Mouse (Mus musculus): ENCODE measurements around the gene Tor3a. TPM values are rescaled to one million over a fixed set of nuclear protein-coding genes. Genes with fewer than 3 reads are reported as not detected.

Gene Tor3a
- total and polyA plus RNA-seq, 2 experiments = 3.9 to 4.4 TPM

- DNase-seq (ENCODE audit: extremely low read depth, low read depth, low spot score) = peak; percentile 45
- peak overlapping the region; percentile 17 for H3K27ac ChIP-seq (replicated peaks; ENCODE audit: insufficient read depth, low read depth, low read length)
- peaks cover 3% of the 10 kb centered on the region; the same call in 1 of the 2 replicates for H3K36me3 ChIP-seq (ENCODE audit: control insufficient read depth, insufficient read depth, low read length)
- H3K4me3 ChIP-seq (ENCODE audit: insufficient read depth, low read depth, low read length) = peak overlapping the region; percentile 72
- peaks cover 5% of the 10 kb centered on the region for H3K4me1 ChIP-seq (ENCODE audit: control insufficient read depth, insufficient read depth, low read length)
- no peak for TF ChIP-seq CTCF (IDR thresholded peaks at IDR 0.05; ENCODE audit: low read depth, low read length)
- no peak for TF ChIP-seq POLR2A (IDR thresholded peaks at IDR 0.05; ENCODE audit: extremely low read depth, insufficient read depth, low read length)
- H3K9ac ChIP-seq (ENCODE audit: low read depth, low read length) = peak overlapping the region; percentile 69
- H3K27me3 ChIP-seq (ENCODE audit: control insufficient read depth, insufficient read depth, low read length) = no peaks in the 10 kb centered on the region
- H3K79me2 ChIP-seq (ENCODE audit: control insufficient read depth, insufficient read depth, low read length) = no peaks in the 10 kb centered on the region
- WGBS = under 1% methylated on average over 29 of the region's 29 CpGs
Measured at GRCm38 (mm10) chr1:156673476-156674194, 521 bp downstream of the Tor3a start.

- TF ChIP-seq CTCF (IDR thresholded peaks at IDR 0.05; ENCODE audit: low read depth, low read length) (no peak), POLR2A (IDR thresholded peaks at IDR 0.05; ENCODE audit: extremely low read depth, insufficient read depth, low read length) (no peak)
- H3K79me2 ChIP-seq (ENCODE audit: control insufficient read depth, insufficient read depth, low read length) = no peaks in the 10 kb centered on the region
- peak; percentile 31 for DNase-seq (ENCODE audit: extremely low read depth, low read depth, low spot score)
- peaks cover 3% of the 10 kb centered on the region; the same call in 1 of the 2 replicates for H3K36me3 ChIP-seq (ENCODE audit: control insufficient read depth, insufficient read depth, low read length)
- peaks cover 5% of the 10 kb centered on the region for H3K4me1 ChIP-seq (ENCODE audit: control insufficient read depth, insufficient read depth, low read length)
- no peaks in the 10 kb centered on the region for H3K27me3 ChIP-seq (ENCODE audit: control insufficient read depth, insufficient read depth, low read length)
- H3K27ac ChIP-seq (replicated peaks; ENCODE audit: insufficient read depth, low read depth, low read length) = peak overlapping the region; percentile 17
- peak overlapping the region; percentile 69 for H3K9ac ChIP-seq (ENCODE audit: low read depth, low read length)
- whole genome bisulfite sequencing = 44% methylated on average over 14 of the region's 14 CpGs
- peak overlapping the region; percentile 72 for H3K4me3 ChIP-seq (ENCODE audit: insufficient read depth, low read depth, low read length)
Measured at GRCm38 (mm10) chr1:156672720-156673475, 1.3 kb downstream of the Tor3a start.

- no peaks in the 10 kb centered on the region for H3K27me3 ChIP-seq (ENCODE audit: control insufficient read depth, insufficient read depth, low read length)
- H3K36me3 ChIP-seq (ENCODE audit: control insufficient read depth, insufficient read depth, low read length) = peaks cover 3% of the 10 kb centered on the region; the same call in 1 of the 2 replicates
- WGBS = 98% methylated on average over 3 of the region's 3 CpGs
- H3K4me3 ChIP-seq (ENCODE audit: insufficient read depth, low read depth, low read length) = no peak overlapping the region
- DNase-seq (ENCODE audit: extremely low read depth, low read depth, low spot score) = no peak
- H3K27ac ChIP-seq (replicated peaks; ENCODE audit: insufficient read depth, low read depth, low read length) = no peak overlapping the region
- no peaks in the 10 kb centered on the region for H3K79me2 ChIP-seq (ENCODE audit: control insufficient read depth, insufficient read depth, low read length)
- H3K9ac ChIP-seq (ENCODE audit: low read depth, low read length) = no peak overlapping the region
- H3K4me1 ChIP-seq (ENCODE audit: control insufficient read depth, insufficient read depth, low read length) = peaks cover 5% of the 10 kb centered on the region
- TF ChIP-seq POLR2A (IDR thresholded peaks at IDR 0.05; ENCODE audit: extremely low read depth, insufficient read depth, low read length) (no peak), CTCF (IDR thresholded peaks at IDR 0.05; ENCODE audit: low read depth, low read length) (no peak)
Measured at GRCm38 (mm10) chr1:156671921-156672320, 2.2 kb downstream of the Tor3a start.

GRCm38 (mm10) chr1:156669208-156669983 is 4.8 kb downstream of the Tor3a start:
- no peaks in the 10 kb centered on the region for H3K27me3 ChIP-seq (ENCODE audit: control insufficient read depth, insufficient read depth, low read length)
- H3K4me3 ChIP-seq (ENCODE audit: insufficient read depth, low read depth, low read length) = no peak overlapping the region
- WGBS = 86% methylated on average over 11 of the region's 11 CpGs
- H3K27ac ChIP-seq (replicated peaks; ENCODE audit: insufficient read depth, low read depth, low read length) = no peak overlapping the region
- peaks cover 6% of the 10 kb centered on the region for H3K36me3 ChIP-seq (ENCODE audit: control insufficient read depth, insufficient read depth, low read length)
- TF ChIP-seq POLR2A (IDR thresholded peaks at IDR 0.05; ENCODE audit: extremely low read depth, insufficient read depth, low read length) = no peak
- no peak for TF ChIP-seq CTCF (IDR thresholded peaks at IDR 0.05; ENCODE audit: low read depth, low read length)
- peaks cover 2% of the 10 kb centered on the region; the same call in 1 of the 2 replicates for H3K4me1 ChIP-seq (ENCODE audit: control insufficient read depth, insufficient read depth, low read length)
- no peak overlapping the region for H3K9ac ChIP-seq (ENCODE audit: low read depth, low read length)
- DNase-seq (ENCODE audit: extremely low read depth, low read depth, low spot score) = no peak
- H3K79me2 ChIP-seq (ENCODE audit: control insufficient read depth, insufficient read depth, low read length) = no peaks in the 10 kb centered on the region

GRCm38 (mm10) chr1:156668602-156669001 is 5.6 kb downstream of the Tor3a start:
- no peaks in the 10 kb centered on the region for H3K27me3 ChIP-seq (ENCODE audit: control insufficient read depth, insufficient read depth, low read length)
- DNase-seq (ENCODE audit: extremely low read depth, low read depth, low spot score) = no peak
- WGBS = 77% methylated on average over 5 of the region's 5 CpGs

More at GRCm38 (mm10) chr1:156668602-156669001, 5.6 kb downstream of the Tor3a start:
- no peak for TF ChIP-seq CTCF (IDR thresholded peaks at IDR 0.05; ENCODE audit: low read depth, low read length)
- TF ChIP-seq POLR2A (IDR thresholded peaks at IDR 0.05; ENCODE audit: extremely low read depth, insufficient read depth, low read length) = no peak
- Histone ChIP-seq H3K4me1 (ENCODE audit: control insufficient read depth, insufficient read depth, low read length) (peaks cover 2% of the 10 kb centered on the region; the same call in 1 of the 2 replicates), H3K27ac (replicated peaks; ENCODE audit: insufficient read depth, low read depth, low read length) (no peak overlapping the region), H3K36me3 (ENCODE audit: control insufficient read depth, insufficient read depth, low read length) (peaks cover 6% of the 10 kb centered on the region), H3K9ac (ENCODE audit: low read depth, low read length) (no peak overlapping the region), H3K4me3 (ENCODE audit: insufficient read depth, low read depth, low read length) (no peak overlapping the region), H3K79me2 (ENCODE audit: control insufficient read depth, insufficient read depth, low read length) (no peaks in the 10 kb centered on the region)
